Mouse (Mus musculus): ENCODE data around the gene Cdon.

- no peak for TF ChIP-seq CTCF (IDR thresholded peaks at IDR 0.05; ENCODE audit: control insufficient read depth, insufficient read depth, insufficient read length)
- no peak for TF ChIP-seq MAX (IDR thresholded peaks at IDR 0.05)
- TF ChIP-seq MYOD1 (IDR thresholded peaks at IDR 0.05; ENCODE audit: control insufficient read depth, insufficient read length, low read depth) = no peak
- no peak for TF ChIP-seq MYOG (IDR thresholded peaks at IDR 0.05; ENCODE audit: control insufficient read depth, extremely low read depth, insufficient read length)
Measured at GRCm38 (mm10) chr9:35411225-35411965, 9.5 kb upstream of the Cdon start.

All from C2C12 (cell line).